Mouse (Mus musculus): Measurements from ENCODE around the gene Hist1h2ak.
"Not testable (repeated sequence)": the region's sequence is repeated elsewhere in the genome, so short reads cannot be mapped to it uniquely, and the experiment has no call there.

- TF ChIP-seq FLI1 (IDR thresholded peaks at IDR 0.05; ENCODE audit: low read length); GATA1 (IDR thresholded peaks at IDR 0.05; ENCODE audit: borderline replicate concordance, low read length): not testable (repeated sequence)
These were observed at the start of gene Hist1h2ak, which contains the start of gene Hist1h2bn for GRCm38 (mm10) chr13:21753524-21754285.
